Mouse (Mus musculus) cortical plate, adult 2 months (tissue): ENCODE measurements at regions not wholly inside any gene's neighbourhood (a gene's known extent, or its start where the extent isn't known, plus 50 kb on each side); places are given as distances from the start of the nearest gene placed in this dataset.

Experiments used
- CTCF ChIP-seq: fragments of 200-500 bp; IDR thresholded peaks from 2 replicates; pipeline ENCODE4 v1.5.1; 2011; ENCODE audit warnings: mild to moderate bottlenecking, control low read depth, low read length; ENCODE audit not compliant: insufficient read depth; ENCODE audit errors: extremely low read depth
- POLR2A ChIP-seq: fragments of 200-500 bp; IDR thresholded peaks from 2 replicates; pipeline ENCODE4 v1.6.1; 2011; ENCODE audit warnings: mild to moderate bottlenecking, low read length, control low read depth; ENCODE audit not compliant: insufficient read depth; ENCODE audit errors: extremely low read depth

GRCm38 (mm10) chr13:35209551-35209950 is 182.7 kb upstream of the Eci2 start:
- no peak for TF ChIP-seq POLR2A
- no peak for TF ChIP-seq CTCF
